Mouse (Mus musculus) A20 (cell line): ENCODE data around the gene Ranbp3.

Experiments
- DNase-seq: peaks from one replicate; pipeline ENCODE4 v3.0.0-alpha.2; 2011; ENCODE audit warnings: low read depth, low spot score

Gene Ranbp3

GRCm38 (mm10) chr17:56672941-56673646 lies at the start of gene Ranbp3:
Ranbp3 (plus strand) TSS chr17:56673294.
- DNase-seq: peak; percentile 100

DNA sequence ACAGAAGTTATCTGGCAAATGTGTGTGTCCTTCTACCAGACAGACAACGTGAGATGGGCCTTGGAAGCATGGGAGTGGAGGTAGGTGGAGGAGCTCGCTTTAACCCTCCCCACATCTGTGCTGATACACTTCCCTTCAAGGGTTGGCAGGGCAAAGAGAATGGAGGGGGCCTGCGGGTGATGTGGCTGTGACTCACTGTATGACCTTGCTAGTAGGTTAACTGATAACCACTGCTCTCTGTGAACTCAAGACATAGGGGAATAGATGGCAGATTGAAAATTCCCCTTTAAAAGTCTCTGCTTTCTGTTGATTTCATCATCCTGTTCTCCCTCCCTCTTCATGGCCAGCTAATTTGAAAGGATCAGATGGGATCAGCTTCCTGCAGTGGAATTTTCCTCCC lies 47.6 kb upstream of the Ranbp3 start:
- DNase-seq: peak; percentile 32

GRCm38 (mm10) chr17:56626260-56626659 lies 46.8 kb upstream of the Ranbp3 start:
- DNase-seq: no peak

DNA sequence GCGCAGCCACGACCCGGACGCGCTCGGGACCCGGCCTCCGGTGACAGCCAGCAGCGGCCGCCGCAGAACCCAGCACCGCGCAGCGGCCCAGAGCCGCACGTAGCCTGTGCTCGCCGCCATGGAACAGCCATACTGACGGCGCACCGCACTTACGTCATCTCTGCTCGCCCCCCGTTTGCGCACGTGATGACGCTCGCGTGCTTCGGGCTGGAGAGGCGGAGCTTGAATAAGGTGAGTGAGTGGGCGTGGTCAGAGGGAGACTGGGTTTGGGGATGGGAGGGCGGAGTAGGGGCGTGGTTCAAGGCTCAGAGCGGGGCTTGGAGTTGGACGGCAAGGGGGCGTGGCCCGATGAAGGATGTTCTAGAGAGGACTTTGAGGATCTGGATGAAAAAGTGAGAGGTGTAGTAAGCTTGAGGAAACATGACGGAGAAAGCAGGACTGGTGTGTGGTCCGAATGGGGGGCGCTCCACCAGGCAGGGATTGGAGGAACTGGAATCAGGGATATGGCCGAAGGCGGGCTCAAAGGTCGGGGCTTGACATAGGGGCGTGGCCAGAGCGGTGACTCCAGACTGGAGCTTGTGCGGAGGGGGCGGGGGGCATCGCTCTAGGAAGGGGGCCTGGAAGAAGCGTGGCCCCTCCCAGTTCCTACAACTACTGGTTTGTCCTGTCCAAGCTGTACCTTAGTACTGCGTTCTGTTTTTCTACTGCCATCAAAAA lies 46.2 kb upstream of the Ranbp3 start, which contains the start of gene Lonp1:
TSS of gene Lonp1 (minus strand) at position 134 of the 717 bp plus-strand sequence.
- peak; percentile 100 for DNase-seq

- peak; percentile 89 for DNase-seq
Measured at GRCm38 (mm10) chr17:56627530-56628277, 45.4 kb upstream of the Ranbp3 start, which contains the start of gene Catsperd. Catsperd (plus strand) TSS chr17:56628143.

- peak; percentile 92 for DNase-seq
Measured at GRCm38 (mm10) chr17:56629800-56630781, 43.0 kb upstream of the Ranbp3 start.

- no peak for DNase-seq
Measured at GRCm38 (mm10) chr17:56631807-56632206, 41.3 kb upstream of the Ranbp3 start.

GRCm38 (mm10) chr17:56634023-56634422 lies 39.1 kb upstream of the Ranbp3 start:
- DNase-seq: peak; percentile 84

GRCm38 (mm10) chr17:56643237-56643636 lies 29.9 kb upstream of the Ranbp3 start:
- DNase-seq: no peak

- DNase-seq: peak; percentile 65
Measured at GRCm38 (mm10) chr17:56647546-56647945, 25.5 kb upstream of the Ranbp3 start.

GRCm38 (mm10) chr17:56651801-56652200 lies 21.3 kb upstream of the Ranbp3 start:
- no peak for DNase-seq

DNA sequence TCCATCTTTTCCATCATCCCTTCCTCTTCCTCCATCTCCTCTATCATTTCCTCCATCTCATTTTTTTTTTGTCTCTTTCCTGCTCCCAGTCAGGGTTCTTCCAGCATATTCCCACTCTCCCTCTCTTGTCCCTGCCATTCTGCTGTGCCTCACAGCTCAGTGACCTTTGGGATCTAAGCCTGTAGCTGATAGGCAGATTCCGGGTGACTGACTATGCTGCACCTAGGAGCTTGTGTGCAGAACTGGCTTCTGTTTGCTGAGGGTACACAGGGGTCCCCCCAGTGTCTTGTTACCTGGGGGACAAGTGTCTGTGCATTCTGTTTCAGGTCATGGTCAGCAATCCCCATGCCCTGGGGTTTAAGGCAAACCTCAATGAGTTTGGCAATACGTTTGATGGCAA lies 18.3 kb upstream of the Ranbp3 start:
- no peak for DNase-seq

GRCm38 (mm10) chr17:56655311-56655710 lies 17.8 kb upstream of the Ranbp3 start:
- DNase-seq: no peak

DNA sequence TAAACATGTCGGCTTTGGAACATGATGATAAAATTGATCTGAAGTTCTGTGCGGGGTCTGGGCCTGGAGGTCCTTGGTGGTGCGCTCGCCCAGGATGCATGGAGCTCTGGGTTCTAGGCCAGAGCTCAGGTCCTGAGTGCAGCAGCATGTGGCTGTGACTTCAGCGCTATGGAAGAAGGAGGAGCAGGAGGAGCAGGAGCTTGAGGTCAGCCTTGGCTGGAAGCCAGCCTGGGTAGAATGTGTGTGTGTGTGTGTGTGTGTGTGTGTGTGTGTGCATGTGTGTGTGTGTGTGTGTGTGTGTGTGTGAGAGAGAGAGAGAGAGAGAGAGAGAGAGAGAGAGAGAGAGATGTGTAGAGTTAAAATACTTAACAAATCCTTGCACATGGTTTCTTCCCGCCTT lies 16.9 kb upstream of the Ranbp3 start:
- DNase-seq: no peak

- no peak for DNase-seq
Measured at GRCm38 (mm10) chr17:56663659-56664058, 9.4 kb upstream of the Ranbp3 start.

DNA sequence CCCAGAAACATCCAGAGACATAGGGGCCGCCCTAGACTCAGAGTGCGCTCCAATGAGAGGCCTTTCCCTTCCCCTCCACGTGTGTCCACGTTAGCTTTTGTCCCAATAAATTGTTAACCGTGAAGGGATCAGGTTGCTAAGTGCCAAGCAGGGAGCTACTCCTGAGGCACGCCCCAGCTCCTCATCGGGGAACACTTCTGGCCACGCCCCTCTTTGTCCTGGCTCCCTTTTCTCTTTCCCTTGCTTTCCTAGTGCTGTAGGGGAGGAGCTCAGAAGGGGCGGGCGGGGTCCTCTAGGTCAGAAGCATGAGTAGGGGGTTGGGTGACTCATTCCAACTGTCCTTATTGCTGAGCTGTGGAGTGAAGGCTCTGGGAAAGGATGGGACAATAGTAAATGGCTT lies 8.8 kb upstream of the Ranbp3 start:
- DNase-seq: no peak

DNA sequence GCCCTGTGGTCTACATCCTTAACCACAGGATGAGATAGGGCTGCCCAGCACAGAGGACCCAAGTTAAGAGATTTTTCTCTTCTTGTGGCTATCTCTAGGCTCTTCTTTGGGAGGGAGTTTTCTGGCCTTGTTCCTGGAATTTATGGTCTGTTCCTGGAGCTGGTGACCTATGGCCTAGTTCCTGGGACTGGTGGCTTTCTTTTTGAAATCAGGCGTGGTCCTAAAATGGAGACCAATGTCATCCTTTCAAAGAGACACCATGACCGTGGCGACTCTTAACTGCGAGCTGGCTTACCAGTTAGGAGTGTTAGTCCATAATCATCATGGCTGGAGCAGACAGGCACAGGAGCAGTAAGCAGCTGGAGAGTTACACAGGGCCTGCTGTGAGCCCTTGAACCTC lies 6.7 kb upstream of the Ranbp3 start:
- no peak for DNase-seq

DNA sequence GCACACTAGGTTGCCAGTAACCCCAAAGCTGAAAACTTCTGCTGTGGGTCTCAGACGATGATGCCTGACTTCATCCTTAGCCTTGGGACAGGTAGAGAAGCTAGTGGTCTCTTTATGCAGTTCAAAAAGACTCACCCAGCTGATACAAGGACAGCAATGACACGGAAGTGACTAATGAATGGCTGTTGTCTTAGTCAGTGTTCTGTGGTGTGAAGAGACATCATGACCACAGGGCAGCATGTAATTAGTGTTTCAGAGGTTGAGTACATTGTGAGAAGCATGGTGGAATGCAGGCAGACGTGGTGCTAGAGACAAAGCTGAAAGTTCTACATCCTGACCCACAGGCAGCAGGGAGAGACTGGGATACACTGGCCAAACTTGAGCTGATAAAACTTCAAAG lies 5.5 kb upstream of the Ranbp3 start:
- DNase-seq: no peak

GRCm38 (mm10) chr17:56668384-56669144 lies 4.5 kb upstream of the Ranbp3 start:
- DNase-seq: peak; percentile 81

- no peak for DNase-seq
Measured at GRCm38 (mm10) chr17:56669766-56670165, 3.3 kb upstream of the Ranbp3 start.
